Mouse (Mus musculus) adrenal gland, postnatal 25 days (tissue): ENCODE data around the gene Nostrin. TPM values are rescaled to one million over a fixed set of nuclear protein-coding genes. Genes with fewer than 3 reads are reported as not detected.
A peak's percentile ranks its signal among the peaks of the same experiment; 100 is the strongest.

Source experiments
- DNase-seq: peaks from one replicate; pipeline ENCODE4 v3.0.0; 2021; ENCODE audit warnings: mixed read lengths
- total RNA-seq: library from RNA; stranded (reverse); gene quantifications from 2 replicates; pipeline ENCODE4 v1.2.3, GENCODE M21; 2021

Gene Nostrin
- total RNA-seq, 1 experiment from 2014 or later: 8.9 TPM

DNA sequence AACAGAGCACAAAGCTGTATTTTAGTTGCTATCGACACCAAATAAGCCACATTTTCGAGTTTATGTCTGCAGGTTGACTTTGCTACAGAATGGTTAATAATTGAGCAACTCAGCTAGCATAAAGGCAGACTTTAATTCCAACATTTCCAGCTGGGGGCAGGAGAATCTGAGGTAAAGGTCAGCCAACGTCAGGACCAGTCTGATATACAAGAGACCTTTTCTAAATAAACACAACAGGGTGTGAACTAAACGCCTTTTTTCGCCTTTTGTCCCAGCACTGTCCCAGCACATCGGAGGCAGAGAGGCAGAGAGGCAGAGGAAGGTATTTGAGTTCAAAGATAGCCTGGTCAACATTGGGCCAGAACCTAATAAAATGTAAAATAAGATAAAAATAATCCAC lies 69.6 kb downstream of the Nostrin start:
- DNase-seq: no peak

DNA sequence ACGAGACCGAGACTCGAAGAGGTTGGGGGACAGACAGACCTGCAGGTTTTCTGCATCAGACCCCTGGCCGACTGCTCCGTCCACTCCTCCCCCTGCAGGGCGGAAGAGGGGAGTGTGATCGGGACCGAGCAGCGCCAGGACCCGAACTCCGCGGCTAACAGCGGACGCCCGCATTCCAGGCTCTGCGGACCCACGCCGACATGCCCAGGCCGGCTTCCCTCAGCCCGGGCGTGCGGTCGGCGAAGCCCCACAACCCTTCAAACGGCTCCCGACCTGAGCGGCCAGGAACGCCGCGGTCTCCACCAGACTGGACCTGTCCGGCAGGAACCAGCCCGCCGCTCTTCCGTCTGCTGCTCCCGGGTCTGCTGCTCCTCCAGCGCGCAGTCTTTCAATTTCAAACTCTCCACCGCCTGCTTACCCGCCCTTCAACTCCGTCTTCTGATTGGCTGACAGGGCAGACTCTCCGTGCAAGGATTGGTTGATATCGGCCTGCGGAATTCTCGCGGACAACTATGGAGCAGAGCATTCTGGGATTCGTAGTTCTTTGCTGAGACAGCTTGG lies 70.3 kb downstream of the Nostrin start, which contains the start of gene Spc25:
Gene Spc25, minus strand, starts transcription at position 404 of the 561 bp plus-strand sequence.
- peak; percentile 83 for DNase-seq

DNA sequence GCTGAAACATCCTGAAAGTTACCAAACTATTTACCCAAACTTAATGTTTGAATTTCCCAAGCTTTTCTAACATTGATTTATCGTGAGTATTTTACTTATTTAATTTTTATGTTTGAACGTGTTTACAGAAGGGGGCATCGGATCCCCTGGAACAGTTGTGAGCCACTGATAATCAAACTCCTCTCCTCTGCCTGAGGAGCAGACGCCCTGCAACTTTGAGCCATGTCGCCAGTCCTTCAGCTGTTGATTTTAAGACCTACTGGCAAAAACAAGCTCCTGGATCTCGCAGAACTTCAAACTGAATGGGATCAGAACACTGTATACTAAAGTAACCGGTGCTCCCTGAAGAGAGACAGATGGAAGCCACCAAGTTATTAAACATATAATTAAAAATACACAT lies 70.9 kb downstream of the Nostrin start:
- no peak for DNase-seq

DNA sequence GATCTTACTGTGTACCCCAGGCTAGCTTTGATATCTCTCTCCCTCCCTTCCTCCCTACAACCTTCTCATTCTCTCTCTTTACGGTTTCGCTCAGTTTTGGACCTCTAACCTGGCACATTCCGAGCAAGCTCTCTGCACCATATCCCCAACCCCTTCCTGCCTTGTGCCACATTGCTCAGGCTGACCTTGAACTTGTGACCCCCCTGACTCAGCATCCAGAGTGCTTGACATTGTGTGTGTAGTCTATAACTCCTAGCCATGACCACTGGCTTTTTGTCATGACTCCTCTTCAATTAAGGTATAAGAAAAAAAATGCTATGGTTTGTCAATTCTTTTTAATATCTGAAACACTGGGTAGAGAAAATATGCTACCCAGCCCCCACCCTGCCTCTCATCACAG lies 74.1 kb downstream of the Nostrin start:
- no peak for DNase-seq

DNA sequence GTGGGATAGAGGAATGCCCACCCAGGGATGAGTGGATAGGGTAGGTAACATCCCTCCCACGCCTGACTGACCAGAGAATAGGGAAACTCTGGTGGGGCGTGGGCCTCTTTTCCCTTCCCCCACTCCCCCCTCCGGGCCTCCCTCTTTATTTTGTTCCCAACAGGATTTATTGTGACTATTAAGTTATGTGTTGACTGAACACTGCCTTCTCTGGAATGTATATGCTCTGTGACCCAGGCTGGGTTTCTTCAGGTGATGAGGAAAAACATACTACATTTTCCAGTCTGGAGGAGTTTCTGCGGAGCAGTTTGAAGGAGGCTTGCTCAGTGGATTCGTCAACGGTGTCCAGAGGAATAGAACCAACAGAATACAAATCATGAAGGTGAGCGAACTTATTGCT lies 75.2 kb downstream of the Nostrin start, which contains the start of gene G6pc2:
Gene G6pc2, plus strand, starts transcription at position 301 of the 400 bp plus-strand sequence.
- no peak for DNase-seq

DNA sequence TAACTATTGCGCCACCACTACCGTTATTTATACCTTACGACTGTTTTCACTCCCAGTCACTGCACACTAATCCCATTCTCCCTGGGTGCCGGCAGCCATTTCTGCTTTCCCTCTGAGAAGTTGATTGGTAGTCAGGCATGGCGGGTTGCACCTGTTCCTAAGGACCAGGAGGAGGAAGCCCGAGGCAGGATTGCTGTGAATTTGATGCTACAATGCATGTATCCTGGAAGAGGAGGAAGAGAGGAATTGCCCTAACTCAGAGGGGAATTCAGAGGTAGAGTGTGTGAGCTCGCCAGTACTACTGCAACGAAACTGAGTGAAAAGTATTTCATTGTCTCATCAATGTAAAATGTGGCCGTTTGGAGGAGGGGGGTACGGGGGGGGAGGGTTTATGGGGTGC lies 77.1 kb downstream of the Nostrin start:
- no peak for DNase-seq

DNA sequence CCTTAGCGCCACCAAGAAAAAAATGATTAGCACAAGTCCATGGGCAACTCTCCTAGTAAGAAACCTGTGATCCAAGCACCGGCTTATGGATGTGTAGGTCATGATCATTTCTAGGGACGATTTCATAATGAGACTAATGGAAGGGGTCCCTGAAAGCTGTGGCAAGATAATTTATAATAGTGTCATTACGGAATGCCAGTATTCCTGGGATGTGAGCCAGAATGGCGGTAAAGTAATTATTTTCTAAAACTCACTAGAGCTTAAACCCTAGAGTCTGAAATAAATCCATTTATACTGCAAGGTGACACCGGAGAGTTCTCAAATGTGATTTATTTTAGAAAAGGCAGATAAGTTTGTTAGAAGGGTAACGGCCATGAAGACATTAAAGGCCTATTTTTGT lies 79.6 kb downstream of the Nostrin start:
- DNase-seq: no peak

DNA sequence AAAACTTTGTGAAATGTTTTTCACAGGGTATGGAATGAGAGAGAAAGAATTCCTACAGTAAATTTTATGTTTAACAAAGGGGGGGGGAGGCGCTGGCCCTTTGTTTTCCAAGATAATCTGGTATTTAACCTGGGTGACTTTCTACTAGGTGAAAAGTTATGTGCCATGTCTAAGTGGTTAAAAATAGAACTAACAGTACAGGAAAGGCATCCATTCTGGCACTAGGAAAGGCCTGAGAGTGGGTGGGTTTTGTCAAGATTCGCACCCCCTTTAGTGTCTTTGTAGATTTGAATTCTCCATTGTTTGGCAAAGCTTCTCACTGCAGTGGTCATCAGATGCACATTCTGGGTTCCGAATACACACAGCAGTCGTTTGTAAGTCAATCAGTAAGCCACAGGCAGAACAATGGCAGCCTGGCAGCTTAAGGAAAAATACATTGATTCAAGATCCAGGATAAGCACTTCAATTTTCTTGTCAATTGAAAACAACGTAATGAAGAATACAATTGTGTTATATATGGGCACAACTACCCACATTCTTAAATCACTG lies 86.3 kb downstream of the Nostrin start:
- no peak for DNase-seq

DNA sequence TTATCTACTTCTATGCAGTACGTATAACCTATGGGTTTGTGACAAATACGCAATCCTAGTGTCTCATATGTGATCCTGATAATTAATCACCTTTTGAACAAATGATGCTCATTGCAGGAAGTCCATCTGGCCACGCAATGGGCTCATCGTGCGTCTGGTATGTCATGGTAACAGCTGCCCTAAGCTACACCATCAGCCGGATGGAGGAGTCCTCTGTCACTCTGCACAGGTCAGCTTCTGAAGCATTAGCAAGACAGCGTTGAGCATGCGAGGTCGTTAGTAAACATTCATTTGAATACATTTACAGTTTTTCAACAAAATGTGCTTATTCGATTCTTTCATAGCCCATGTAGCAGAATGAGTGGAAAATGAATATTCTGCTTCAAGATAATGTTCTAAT lies 87.2 kb downstream of the Nostrin start:
- no peak for DNase-seq

DNA sequence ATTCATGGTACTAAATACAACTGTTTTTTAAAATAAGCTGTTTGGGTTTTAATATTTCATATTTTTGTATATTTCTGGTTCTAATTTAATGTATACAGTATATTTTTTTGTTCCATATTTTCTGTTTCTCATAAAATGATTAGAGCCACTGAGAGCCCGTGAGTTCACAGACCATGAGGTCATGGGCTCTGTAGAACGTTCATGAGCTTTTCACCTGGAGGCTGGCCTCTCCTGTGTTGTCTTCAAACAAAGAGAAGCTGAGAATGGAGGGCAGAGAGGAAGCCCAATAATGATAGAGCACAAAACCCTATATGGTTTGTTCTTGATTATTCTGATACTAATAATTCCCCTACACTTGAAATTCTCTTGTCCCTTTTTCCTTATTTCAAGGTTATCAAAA lies 89.1 kb downstream of the Nostrin start:
- no peak for DNase-seq

DNA sequence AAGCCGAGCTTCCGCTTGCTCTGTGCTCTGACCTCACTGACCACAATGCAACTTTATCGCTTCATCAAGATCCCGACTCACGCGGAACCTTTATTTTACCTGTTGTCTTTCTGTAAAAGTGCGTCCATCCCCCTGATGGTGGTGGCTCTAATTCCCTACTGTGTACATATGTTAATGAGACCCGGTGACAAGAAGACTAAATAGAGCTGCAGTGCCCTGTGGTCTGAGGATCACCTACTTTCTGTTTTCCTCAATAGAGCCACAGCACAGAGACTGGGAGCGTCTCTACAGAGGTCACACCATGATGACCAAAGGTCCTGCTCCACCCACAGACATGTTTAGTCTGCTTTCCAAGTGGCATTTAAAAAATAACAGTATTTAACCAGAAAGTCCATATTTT lies 91.3 kb downstream of the Nostrin start:
- DNase-seq: no peak

DNA sequence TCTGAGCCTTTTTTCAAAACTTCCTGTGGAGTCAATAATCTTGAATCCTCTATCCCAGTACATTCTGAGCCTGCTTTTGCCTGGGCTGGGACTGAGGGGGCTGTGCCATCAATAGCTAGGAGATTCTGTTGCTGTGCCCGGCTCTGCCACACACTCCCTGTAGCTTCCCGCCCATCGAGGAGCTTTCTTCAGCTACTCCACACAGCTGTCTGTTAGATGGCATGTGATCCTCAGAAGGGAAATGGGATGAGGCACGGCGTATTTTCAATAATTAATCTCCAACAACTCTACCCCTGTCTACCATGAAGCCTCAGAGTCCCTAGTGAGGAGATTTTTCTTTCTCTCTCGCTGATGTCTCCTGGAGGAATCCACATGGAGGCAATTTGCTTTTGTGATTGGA lies 93.0 kb downstream of the Nostrin start:
- DNase-seq: no peak

DNA sequence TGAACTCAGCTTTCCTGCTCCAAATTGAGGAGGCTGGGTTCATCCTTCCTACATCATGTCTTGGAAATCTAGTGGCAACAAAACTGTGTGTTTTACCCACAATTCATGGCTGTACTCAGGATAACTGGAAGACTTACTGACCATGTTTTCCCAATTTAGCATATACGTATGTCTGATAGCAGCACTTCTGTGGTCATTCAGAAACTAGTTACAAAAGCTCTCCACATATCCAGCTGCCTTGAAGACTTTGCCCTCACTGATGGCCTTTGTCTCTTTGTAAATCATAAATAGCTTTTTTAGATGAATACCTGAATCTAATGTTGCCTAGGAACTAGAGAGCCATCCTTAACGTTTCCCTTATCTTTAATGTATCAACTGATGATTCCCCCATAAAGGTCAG lies 94.5 kb downstream of the Nostrin start:
- no peak for DNase-seq

DNA sequence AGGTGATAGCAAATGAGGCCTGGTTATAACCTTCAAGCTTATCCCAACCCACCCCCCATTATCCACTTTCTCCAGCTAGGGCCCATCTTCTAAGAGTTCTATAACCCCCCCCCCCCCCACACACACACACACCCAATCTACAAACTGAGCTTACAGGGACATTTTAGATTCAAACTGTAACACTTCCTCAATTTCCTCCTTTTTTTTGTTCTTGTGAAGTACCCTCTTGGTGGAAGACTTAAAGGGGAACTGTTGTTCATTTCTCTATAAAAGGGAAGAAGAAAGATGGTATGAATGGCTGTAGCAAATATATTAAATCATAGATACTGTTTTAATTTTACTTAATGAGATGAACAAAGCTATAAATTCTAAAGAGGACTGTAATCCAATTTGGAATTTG lies 96.5 kb downstream of the Nostrin start:
- DNase-seq: no peak

DNA sequence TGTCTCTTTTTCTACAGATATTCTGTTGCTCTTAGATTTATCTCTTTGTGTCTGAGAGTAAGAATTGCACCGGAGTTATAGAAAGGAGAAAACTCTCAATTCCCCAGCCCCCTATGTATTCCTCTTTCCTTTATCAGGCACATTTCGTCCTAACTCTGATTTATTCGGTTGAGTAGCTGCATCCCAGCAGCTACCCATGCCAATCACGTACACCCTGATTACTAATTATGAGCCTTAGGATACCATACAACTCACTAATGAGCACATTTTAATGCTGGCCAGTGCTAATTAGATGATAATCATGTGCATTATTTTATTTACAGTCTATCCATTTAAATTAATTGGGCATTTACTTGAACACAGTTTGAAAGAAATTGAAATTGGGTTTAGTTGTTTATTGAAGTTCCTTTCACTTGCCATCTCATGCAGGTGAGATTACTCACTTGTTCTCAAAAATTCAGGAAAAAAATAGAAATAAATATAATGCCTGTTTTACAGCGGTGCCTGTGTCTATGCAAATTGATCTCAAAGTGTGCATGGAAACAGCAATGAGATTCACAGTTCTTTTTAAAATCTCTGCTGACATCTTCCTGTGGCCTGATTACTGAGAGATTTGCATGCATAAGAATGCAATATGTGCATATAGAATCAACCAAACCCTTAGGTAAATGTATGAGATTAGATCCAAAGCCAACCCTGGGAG lies 99.5 kb downstream of the Nostrin start:
- no peak for DNase-seq

Other genes with a start within 250 kb of the Nostrin start
- 5.0 and 7.1 TPM in 2 replicates for gene Spc25, start 70.4 kb downstream of the Nostrin start, total RNA-seq
- gene G6pc2, start 75.3 kb downstream of the Nostrin start, total RNA-seq: not detected in 2 replicates
- 0.09 and 2.8 TPM in 2 replicates for gene Abcb11, start 206.8 kb downstream of the Nostrin start, total RNA-seq
- gene Dhrs9, start 244.6 kb downstream of the Nostrin start, total RNA-seq: 0.73 and 1.7 TPM in 2 replicates